Mouse (Mus musculus): Measurements from ENCODE around the gene Epha3. TPM values are rescaled to one million over a fixed set of nuclear protein-coding genes. Genes with fewer than 3 reads are reported as not detected.

Epha3 gene
- polyA plus RNA-seq, 1 experiment from 2014 or later: 12.0 TPM

DNA sequence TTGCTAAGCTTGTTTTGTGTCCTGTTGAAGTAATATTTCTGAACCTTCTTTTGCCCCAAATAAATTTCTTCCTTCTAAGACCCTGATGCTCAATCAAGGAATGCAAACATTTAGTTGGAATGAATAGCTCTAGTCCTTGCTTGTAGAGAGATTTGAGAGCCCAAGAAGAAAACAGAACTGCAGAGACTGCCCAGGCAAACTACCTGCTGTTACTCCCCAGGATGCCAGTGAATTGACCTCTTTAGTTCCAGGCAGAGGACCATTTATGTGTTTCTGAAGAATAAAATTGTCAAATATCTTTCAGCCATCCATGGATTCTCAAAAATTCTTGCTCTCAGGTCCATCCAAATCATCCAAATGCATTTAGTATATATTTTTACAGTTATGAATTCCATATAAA, 238.7 kb downstream of the Epha3 start:
- Histone ChIP-seq H3K9ac (ENCODE audit: low read depth, low read length) (no peak overlapping the region), H3K27me3 (replicated peaks; ENCODE audit: control insufficient read depth, insufficient read depth, low read length) (no peaks in the 10 kb centered on the region), H3K36me3 (ENCODE audit: control insufficient read depth, insufficient read depth, low read length) (no peaks in the 10 kb centered on the region), H3K4me3 (ENCODE audit: low read depth, low read length) (no peak overlapping the region), H3K4me2 (no peak overlapping the region), H3K9me3 (ENCODE audit: control insufficient read depth, low read length) (no peaks in the 10 kb centered on the region), H3K4me1 (replicated peaks; ENCODE audit: control insufficient read depth, insufficient read depth, low read length) (no peaks in the 10 kb centered on the region), H3K27ac (ENCODE audit: low read depth, low read length) (no peak overlapping the region)
- ATAC-seq (replicated peaks; ENCODE audit: low FRiP score) (no peak), DNase-seq (ENCODE audit: low spot score) (no peak)

DNA sequence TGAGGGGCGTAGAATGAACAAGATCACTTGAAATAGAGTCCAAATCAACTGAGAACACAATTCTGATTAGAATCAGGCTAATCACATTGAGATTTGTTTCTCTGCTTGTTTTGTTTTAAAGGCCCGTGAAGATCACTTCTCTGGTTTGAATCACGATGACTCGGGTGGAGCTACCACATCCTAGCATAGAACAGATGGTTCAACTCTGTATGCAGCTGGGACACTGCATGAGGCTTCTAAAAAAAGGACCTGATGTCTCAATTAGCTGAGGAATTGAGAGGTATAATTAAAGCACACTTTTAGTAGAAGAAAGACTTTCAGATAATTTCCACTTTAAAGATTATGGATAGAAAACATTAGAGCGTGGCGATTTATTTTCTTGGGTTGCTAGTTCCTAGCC, 242.1 kb downstream of the Epha3 start:
- no peaks in the 10 kb centered on the region for H3K4me1 ChIP-seq (replicated peaks; ENCODE audit: control insufficient read depth, insufficient read depth, low read length)
- DNase-seq (ENCODE audit: low spot score) (no peak), ATAC-seq (replicated peaks; ENCODE audit: low FRiP score) (no peak)
- no peak overlapping the region for H3K27ac ChIP-seq (ENCODE audit: low read depth, low read length)
- H3K4me2 ChIP-seq: no peak overlapping the region
- H3K9ac ChIP-seq (ENCODE audit: low read depth, low read length): no peak overlapping the region
- H3K27me3 ChIP-seq (replicated peaks; ENCODE audit: control insufficient read depth, insufficient read depth, low read length): no peaks in the 10 kb centered on the region
- no peak overlapping the region for H3K4me3 ChIP-seq (ENCODE audit: low read depth, low read length)
- H3K9me3 ChIP-seq (ENCODE audit: control insufficient read depth, low read length): no peaks in the 10 kb centered on the region
- 86% methylated on average over 6 of the region's 6 CpGs for WGBS
- H3K36me3 ChIP-seq (ENCODE audit: control insufficient read depth, insufficient read depth, low read length): no peaks in the 10 kb centered on the region

DNA sequence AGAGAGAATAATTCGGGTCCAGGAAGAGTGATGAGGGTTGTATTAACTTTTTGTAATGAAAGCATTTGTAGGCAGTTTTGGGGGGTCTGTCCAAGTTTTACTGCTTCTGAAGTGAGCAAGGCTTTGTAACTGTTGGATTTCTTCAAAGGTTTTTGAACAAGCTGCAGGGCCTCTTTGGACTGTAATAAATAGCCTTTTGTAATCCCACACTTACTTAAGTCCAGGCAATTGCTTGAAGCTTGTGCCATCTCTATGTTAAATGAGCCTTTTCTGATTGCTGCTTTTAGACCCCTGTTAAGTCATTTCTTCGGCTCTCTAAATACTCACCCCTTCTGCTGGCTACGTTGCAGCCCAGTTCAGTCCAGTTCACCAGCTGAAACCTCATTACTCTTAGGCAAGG, 248.6 kb downstream of the Epha3 start:
- Histone ChIP-seq H3K9ac (ENCODE audit: low read depth, low read length) (no peak overlapping the region), H3K36me3 (ENCODE audit: control insufficient read depth, insufficient read depth, low read length) (no peaks in the 10 kb centered on the region), H3K9me3 (ENCODE audit: control insufficient read depth, low read length) (no peaks in the 10 kb centered on the region), H3K4me1 (replicated peaks; ENCODE audit: control insufficient read depth, insufficient read depth, low read length) (no peaks in the 10 kb centered on the region), H3K27ac (ENCODE audit: low read depth, low read length) (no peak overlapping the region), H3K4me3 (ENCODE audit: low read depth, low read length) (no peak overlapping the region), H3K27me3 (replicated peaks; ENCODE audit: control insufficient read depth, insufficient read depth, low read length) (no peaks in the 10 kb centered on the region), H3K4me2 (no peak overlapping the region)
- WGBS: 63% methylated on average over 3 of the region's 3 CpGs
- no peak for DNase-seq (ENCODE audit: low spot score)
- ATAC-seq (replicated peaks; ENCODE audit: low FRiP score): no peak

DNA sequence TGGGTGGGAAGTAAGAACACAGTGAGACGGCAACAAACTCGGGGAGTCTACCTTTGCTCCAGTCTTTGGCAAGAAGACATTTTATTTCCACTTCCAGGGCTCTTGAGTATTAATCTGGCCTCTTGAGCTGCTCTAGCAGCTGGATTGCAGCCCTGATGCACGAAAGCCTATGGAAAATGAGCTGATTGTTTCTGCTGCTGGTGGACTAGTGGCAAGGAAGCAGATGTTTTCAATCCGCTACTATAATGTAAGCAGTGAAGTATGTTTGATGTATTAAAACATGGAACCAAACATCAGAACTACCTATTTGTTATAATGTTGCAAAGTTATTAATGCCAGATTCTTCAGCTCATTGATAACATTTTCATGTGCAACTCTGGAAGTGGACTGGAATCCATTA, 251.0 kb downstream of the Epha3 start:
- ATAC-seq (replicated peaks; ENCODE audit: low FRiP score): no peak
- Histone ChIP-seq H3K27ac (ENCODE audit: low read depth, low read length) (no peak overlapping the region), H3K36me3 (ENCODE audit: control insufficient read depth, insufficient read depth, low read length) (no peaks in the 10 kb centered on the region), H3K9ac (ENCODE audit: low read depth, low read length) (no peak overlapping the region), H3K27me3 (replicated peaks; ENCODE audit: control insufficient read depth, insufficient read depth, low read length) (no peaks in the 10 kb centered on the region), H3K4me1 (replicated peaks; ENCODE audit: control insufficient read depth, insufficient read depth, low read length) (no peaks in the 10 kb centered on the region), H3K4me3 (ENCODE audit: low read depth, low read length) (no peak overlapping the region), H3K4me2 (no peak overlapping the region), H3K9me3 (ENCODE audit: control insufficient read depth, low read length) (no peaks in the 10 kb centered on the region)
- 77% methylated on average over 4 of the region's 4 CpGs for WGBS
- DNase-seq (ENCODE audit: low spot score): no peak

GRCm38 (mm10) chr16:63600229-63600628, 263.7 kb downstream of the Epha3 start:
- DNase-seq (ENCODE audit: low spot score): no peak
- H3K4me1 ChIP-seq (replicated peaks; ENCODE audit: control insufficient read depth, insufficient read depth, low read length): no peaks in the 10 kb centered on the region

DNA sequence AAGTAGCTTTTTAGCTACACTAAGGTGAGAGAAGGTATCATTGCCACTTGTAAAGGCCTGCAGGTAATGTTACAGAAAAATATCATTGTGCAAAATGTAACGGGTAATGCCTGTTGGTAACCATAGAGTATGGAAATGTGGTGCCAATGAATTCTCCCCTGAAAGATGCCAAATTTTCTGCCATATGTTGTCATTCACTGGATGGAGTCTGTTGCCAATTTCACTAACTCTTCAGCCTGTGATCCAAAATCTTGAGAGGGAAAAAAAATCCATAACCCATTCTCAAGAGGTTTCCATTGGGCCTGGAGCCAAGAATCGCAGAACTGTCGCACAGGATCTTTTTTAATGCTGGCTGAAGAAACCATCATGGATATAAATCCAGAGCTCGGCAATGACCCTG, 269.3 kb downstream of the Epha3 start:
- no peak overlapping the region for H3K9ac ChIP-seq (ENCODE audit: low read depth, low read length)
- no peak overlapping the region for H3K4me3 ChIP-seq (ENCODE audit: low read depth, low read length)
- H3K36me3 ChIP-seq (ENCODE audit: control insufficient read depth, insufficient read depth, low read length): no peaks in the 10 kb centered on the region
- DNase-seq (ENCODE audit: low spot score): no peak
- no peaks in the 10 kb centered on the region for H3K4me1 ChIP-seq (replicated peaks; ENCODE audit: control insufficient read depth, insufficient read depth, low read length)
- no peak overlapping the region for H3K27ac ChIP-seq (ENCODE audit: low read depth, low read length)
- no peak overlapping the region for H3K4me2 ChIP-seq
- H3K27me3 ChIP-seq (replicated peaks; ENCODE audit: control insufficient read depth, insufficient read depth, low read length): no peaks in the 10 kb centered on the region
- WGBS: 90% methylated on average over 4 of the region's 4 CpGs
- no peak for ATAC-seq (replicated peaks; ENCODE audit: low FRiP score)
- no peaks in the 10 kb centered on the region for H3K9me3 ChIP-seq (ENCODE audit: control insufficient read depth, low read length)

More at GRCm38 (mm10) chr16:63600229-63600628, 263.7 kb downstream of the Epha3 start:
- WGBS: 61% methylated on average over 3 of the region's 3 CpGs
- Histone ChIP-seq H3K4me3 (ENCODE audit: low read depth, low read length) (no peak overlapping the region), H3K27ac (ENCODE audit: low read depth, low read length) (no peak overlapping the region), H3K9ac (ENCODE audit: low read depth, low read length) (no peak overlapping the region), H3K27me3 (replicated peaks; ENCODE audit: control insufficient read depth, insufficient read depth, low read length) (no peaks in the 10 kb centered on the region), H3K4me2 (no peak overlapping the region), H3K9me3 (ENCODE audit: control insufficient read depth, low read length) (no peaks in the 10 kb centered on the region), H3K36me3 (ENCODE audit: control insufficient read depth, insufficient read depth, low read length) (no peaks in the 10 kb centered on the region)
- ATAC-seq (replicated peaks; ENCODE audit: low FRiP score): no peak

DNA sequence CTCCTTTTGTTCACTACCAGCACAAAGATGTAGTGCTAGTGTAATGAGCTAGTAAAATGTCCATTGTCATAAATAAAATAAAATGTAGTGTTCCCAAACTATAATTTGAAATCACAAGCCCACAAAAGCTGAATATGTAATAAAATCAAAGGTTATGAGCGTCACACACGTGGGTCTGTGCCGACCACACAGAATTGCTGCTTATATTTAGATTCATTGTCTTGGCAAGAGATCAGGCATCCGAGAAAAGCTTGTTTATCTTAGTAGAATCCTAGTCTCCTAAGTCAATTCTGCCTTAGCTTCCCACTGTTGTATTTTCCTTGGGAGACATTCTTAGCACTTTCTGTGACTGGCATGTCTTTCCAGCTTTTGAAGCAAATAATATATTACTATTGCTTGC, 294.2 kb downstream of the Epha3 start:
- Histone ChIP-seq H3K27me3 (replicated peaks; ENCODE audit: control insufficient read depth, insufficient read depth, low read length) (no peaks in the 10 kb centered on the region), H3K4me1 (replicated peaks; ENCODE audit: control insufficient read depth, insufficient read depth, low read length) (no peaks in the 10 kb centered on the region), H3K4me2 (no peak overlapping the region), H3K9ac (ENCODE audit: low read depth, low read length) (no peak overlapping the region), H3K36me3 (ENCODE audit: control insufficient read depth, insufficient read depth, low read length) (no peaks in the 10 kb centered on the region), H3K27ac (ENCODE audit: low read depth, low read length) (no peak overlapping the region), H3K9me3 (ENCODE audit: control insufficient read depth, low read length) (no peaks in the 10 kb centered on the region), H3K4me3 (ENCODE audit: low read depth, low read length) (no peak overlapping the region)
- ATAC-seq (replicated peaks; ENCODE audit: low FRiP score) (no peak), DNase-seq (ENCODE audit: low spot score) (no peak)
- WGBS: 79% methylated on average over 4 of the region's 4 CpGs

GRCm38 (mm10) chr16:63566106-63566836, 297.7 kb downstream of the Epha3 start:
- H3K27me3 ChIP-seq (replicated peaks; ENCODE audit: control insufficient read depth, insufficient read depth, low read length): no peaks in the 10 kb centered on the region
- 71% methylated on average over 17 of the region's 17 CpGs for WGBS
- no peaks in the 10 kb centered on the region for H3K9me3 ChIP-seq (ENCODE audit: control insufficient read depth, low read length)
- no peak overlapping the region for H3K4me2 ChIP-seq
- ATAC-seq (replicated peaks; ENCODE audit: low FRiP score) (no peak), DNase-seq (ENCODE audit: low spot score) (no peak)
- H3K4me1 ChIP-seq (replicated peaks; ENCODE audit: control insufficient read depth, insufficient read depth, low read length): no peaks in the 10 kb centered on the region
- H3K4me3 ChIP-seq (ENCODE audit: low read depth, low read length): no peak overlapping the region
- H3K27ac ChIP-seq (ENCODE audit: low read depth, low read length): no peak overlapping the region
- H3K36me3 ChIP-seq (ENCODE audit: control insufficient read depth, insufficient read depth, low read length): no peaks in the 10 kb centered on the region
- H3K9ac ChIP-seq (ENCODE audit: low read depth, low read length): no peak overlapping the region

DNA sequence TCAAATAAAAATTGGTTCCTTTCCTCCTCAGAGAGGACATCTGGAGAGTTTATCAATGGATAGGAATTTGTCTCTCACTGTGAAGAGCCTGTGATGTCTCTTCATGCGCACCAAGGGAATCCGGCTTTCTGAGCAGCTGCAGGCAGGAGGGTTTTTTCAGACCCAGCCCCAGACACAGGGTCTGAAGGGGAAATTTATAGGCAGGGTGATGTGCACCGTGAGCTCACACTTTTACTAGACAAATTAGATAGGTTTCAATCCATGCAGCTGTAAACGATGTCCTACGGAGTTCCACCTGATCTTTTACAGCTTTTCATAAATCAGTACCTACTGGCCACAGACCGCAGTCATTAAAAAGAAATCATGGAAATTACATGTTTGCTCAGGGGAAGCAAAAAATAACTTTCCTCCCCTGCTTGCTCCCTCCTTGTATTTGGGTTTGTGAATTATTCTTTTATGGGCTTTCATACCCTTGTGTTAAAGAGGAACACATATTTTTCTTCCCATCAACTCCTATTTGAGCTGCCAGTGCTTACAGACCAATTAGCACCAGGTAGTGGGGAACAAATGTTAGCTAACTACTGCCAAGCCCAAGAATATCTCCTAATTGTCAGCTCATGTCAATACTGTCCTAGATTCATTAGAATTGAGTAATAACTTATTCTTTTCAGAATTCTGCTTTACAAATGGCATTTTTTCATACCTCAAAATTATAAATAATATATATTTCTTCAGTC, 307.4 kb downstream of the Epha3 start:
- DNase-seq (ENCODE audit: low spot score) (no peak), ATAC-seq (replicated peaks; ENCODE audit: low FRiP score) (no peak)
- H3K36me3 ChIP-seq (ENCODE audit: control insufficient read depth, insufficient read depth, low read length): no peaks in the 10 kb centered on the region
- H3K4me3 ChIP-seq (ENCODE audit: low read depth, low read length): no peak overlapping the region
- H3K4me2 ChIP-seq: no peak overlapping the region
- H3K27me3 ChIP-seq (replicated peaks; ENCODE audit: control insufficient read depth, insufficient read depth, low read length): no peaks in the 10 kb centered on the region
- 69% methylated on average over 6 of the region's 6 CpGs for WGBS
- no peaks in the 10 kb centered on the region for H3K9me3 ChIP-seq (ENCODE audit: control insufficient read depth, low read length)
- no peak overlapping the region for H3K27ac ChIP-seq (ENCODE audit: low read depth, low read length)
- no peaks in the 10 kb centered on the region for H3K4me1 ChIP-seq (replicated peaks; ENCODE audit: control insufficient read depth, insufficient read depth, low read length)
- no peak overlapping the region for H3K9ac ChIP-seq (ENCODE audit: low read depth, low read length)

Data from liver, embryonic 11.5 days (tissue).